Mouse (Mus musculus) limb, embryonic 15.5 days (tissue): ENCODE results near the gene Ncor2. TPM values are rescaled to one million over a fixed set of nuclear protein-coding genes. Genes with fewer than 3 reads are reported as not detected.

Experiments
- ATAC-seq: fragments of 200-750 bp; cut with Nextera tagmentation; 2 replicates; pipeline ENCODE4 v1.8.0; 2017; ENCODE audit warnings: low read depth, moderate TSS enrichment; ENCODE audit not compliant: insufficient number of reproducible peaks, low FRiP score, low TSS enrichment
- H3K27ac ChIP-seq: fragments of 300-500 bp; sonication (generic); 2 replicates; pipeline ENCODE4 v1.5.1; 2015; ENCODE audit warnings: moderate library complexity, mild to moderate bottlenecking, inconsistent platforms
- H3K27me3 ChIP-seq: fragments of 300-500 bp; sonication (generic); 2 replicates; pipeline ENCODE4 v1.6.1; 2015; ENCODE audit warnings: inconsistent platforms
- H3K36me3 ChIP-seq: fragments of 300-500 bp; sonication (generic); 2 replicates; pipeline ENCODE4 v1.6.1; 2015; ENCODE audit warnings: inconsistent platforms
- H3K4me1 ChIP-seq: fragments of 300-500 bp; sonication (generic); 2 replicates; pipeline ENCODE4 v1.6.1; 2015; ENCODE audit warnings: inconsistent platforms
- H3K4me2 ChIP-seq: fragments of 300-500 bp; sonication (generic); 2 replicates; pipeline ENCODE4 v1.6.1; 2015; ENCODE audit warnings: mild to moderate bottlenecking, inconsistent platforms
- H3K4me3 ChIP-seq: fragments of 300-500 bp; sonication (generic); 2 replicates; pipeline ENCODE4 v1.5.1; 2015; ENCODE audit warnings: mild to moderate bottlenecking, inconsistent platforms
- H3K9ac ChIP-seq: fragments of 300-500 bp; sonication (generic); 2 replicates; pipeline ENCODE4 v1.6.1; 2015; ENCODE audit warnings: inconsistent platforms
- H3K9me3 ChIP-seq: fragments of 300-500 bp; sonication (generic); 2 replicates; pipeline ENCODE4 v1.6.1; 2016; ENCODE audit warnings: inconsistent platforms
- WGBS: fragments of 180-500 bp; shearing (Covaris S2); methylation state at CpG from one replicate; pipeline ENCODE4 v1.1.7; 2015; 5-methylcytosine and 5-hydroxymethylcytosine counted together
- polyA plus RNA-seq: library from polyadenylated mRNA; unstranded; fragments of >200 nt; fragmentation: Nextera tagmentation; extraction: Ambion mirVana; gene quantifications from 2 replicates; pipeline ENCODE4 v1.2.1, GENCODE M21; 2015

Gene Ncor2
- polyA plus RNA-seq, 1 experiment from 2014 or later = 32.7 TPM

GRCm38 (mm10) chr5:125153201-125153816, 25.7 kb downstream of the Ncor2 start:
- Histone ChIP-seq H3K27me3 (no peaks in the 10 kb centered on the region), H3K36me3 (0 out of 2 replicates have a peak, but pooled peaks cover 3% of the 10 kb centered on the region), H3K9me3 (no peaks in the 10 kb centered on the region), H3K4me1 (peaks cover 98% of the 10 kb centered on the region), H3K9ac (no peak overlapping the region), H3K4me2 (no peak overlapping the region), H3K4me3 (no peak overlapping the region), H3K27ac (no peak overlapping the region)
- ATAC-seq = no peak
- WGBS = 86% methylated on average over 11 of the region's 11 CpGs

DNA sequence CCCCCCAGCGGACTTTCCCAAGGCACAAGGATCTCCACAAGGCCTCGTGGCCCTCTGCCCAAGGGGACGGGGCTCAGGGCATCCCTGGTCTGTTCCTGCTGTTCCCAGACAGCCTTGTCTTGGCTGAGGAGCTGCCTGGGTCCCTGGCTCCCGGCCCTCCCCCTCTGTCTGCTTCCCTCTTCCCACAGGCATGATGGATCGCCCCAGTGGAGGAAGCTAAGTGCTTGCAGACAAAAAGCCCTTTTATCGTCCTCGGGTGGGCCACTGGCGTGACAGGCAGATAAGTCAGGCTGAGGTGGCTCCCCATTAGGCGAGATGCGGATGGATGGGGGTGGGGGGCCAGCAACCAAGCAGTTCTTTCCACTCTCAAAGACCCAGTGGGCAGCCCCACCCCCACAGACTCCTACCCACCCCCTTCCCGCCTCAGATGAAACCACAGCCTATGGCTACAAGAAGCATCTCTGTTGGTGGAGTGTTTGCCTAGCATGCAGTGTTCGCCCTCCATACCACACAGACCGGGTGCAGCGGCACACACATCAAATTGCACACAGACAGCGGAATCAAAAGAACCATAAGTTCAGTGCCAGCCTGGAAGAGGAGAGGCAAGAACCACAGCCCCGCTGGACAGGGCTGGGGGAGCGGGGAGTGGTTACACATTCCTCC, 27.0 kb downstream of the Ncor2 start:
- Histone ChIP-seq H3K27ac (peak overlapping the region; percentile 72), H3K27me3 (no peaks in the 10 kb centered on the region), H3K4me1 (peaks cover 98% of the 10 kb centered on the region), H3K36me3 (0 out of 2 replicates have a peak, but pooled peaks cover 3% of the 10 kb centered on the region), H3K9me3 (no peaks in the 10 kb centered on the region), H3K4me2 (peak overlapping the region; percentile 10; the same call in 1 of the 2 replicates), H3K4me3 (no peak overlapping the region), H3K9ac (no peak overlapping the region)
- 0 out of 2 replicates have a peak, but pooled peaks have one; percentile 15 for ATAC-seq
- 12% methylated on average over 17 of the region's 17 CpGs for WGBS

DNA sequence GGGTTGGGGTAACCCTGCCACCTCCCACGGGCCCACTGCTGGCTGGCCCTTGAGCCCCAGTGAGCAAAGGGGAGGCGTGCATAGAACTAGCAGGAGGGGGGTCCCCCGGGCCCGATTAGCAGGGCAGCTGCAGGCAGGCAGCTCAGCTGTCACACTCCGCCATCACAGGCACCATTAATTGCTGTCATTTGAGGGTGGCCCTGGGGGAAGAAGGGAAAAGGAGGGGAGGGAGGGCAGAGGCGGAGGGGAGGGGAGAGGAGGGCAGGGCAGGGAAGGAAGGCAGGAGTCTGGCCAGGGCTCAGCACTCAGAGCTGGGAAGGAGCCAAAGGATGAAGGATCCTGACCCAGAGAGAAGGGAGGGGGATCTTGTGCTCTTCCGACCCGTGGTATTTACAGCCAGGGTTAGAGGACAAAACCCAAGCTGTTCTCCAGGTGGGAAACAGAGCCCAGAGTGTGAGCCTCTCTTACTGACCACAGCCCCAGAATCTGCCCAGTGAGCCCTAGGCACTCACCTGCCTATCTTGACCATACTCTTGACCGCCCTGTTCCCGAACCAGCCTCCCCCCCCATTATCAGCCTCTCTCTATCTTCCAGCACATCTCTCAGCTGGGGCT, 28.0 kb downstream of the Ncor2 start:
- Histone ChIP-seq H3K4me1 (peaks cover 97% of the 10 kb centered on the region), H3K9ac (peak overlapping the region; percentile 2; the same call in 1 of the 2 replicates), H3K27me3 (no peaks in the 10 kb centered on the region), H3K4me2 (peak overlapping the region; percentile 10; the same call in 1 of the 2 replicates), H3K9me3 (no peaks in the 10 kb centered on the region), H3K4me3 (no peak overlapping the region), H3K36me3 (0 out of 2 replicates have a peak, but pooled peaks cover 3% of the 10 kb centered on the region), H3K27ac (peak overlapping the region; percentile 72)
- WGBS = 20% methylated on average over 10 of the region's 10 CpGs
- ATAC-seq = no peak

DNA sequence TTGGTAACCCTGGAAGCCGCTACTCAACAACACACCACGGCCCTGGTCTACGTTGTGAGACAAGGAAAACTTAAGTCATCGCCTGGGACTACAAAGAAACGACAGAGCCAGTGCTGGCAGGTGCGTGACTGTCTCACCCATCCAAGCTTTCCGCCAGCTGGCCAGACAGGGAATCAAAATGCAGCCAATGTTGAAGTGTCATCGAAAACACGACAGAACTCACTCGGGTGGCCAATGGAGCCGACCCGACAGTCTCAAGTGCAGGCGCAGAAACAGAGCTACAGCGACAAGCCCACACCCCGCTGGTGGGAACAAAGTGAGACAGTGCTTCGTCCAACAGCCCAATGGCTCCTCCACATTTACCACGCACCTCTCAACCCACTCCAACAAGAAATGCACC, 29.9 kb downstream of the Ncor2 start:
- Histone ChIP-seq H3K4me3 (no peak overlapping the region), H3K9ac (no peak overlapping the region)
- 62% methylated on average over 17 of the region's 17 CpGs for WGBS

DNA sequence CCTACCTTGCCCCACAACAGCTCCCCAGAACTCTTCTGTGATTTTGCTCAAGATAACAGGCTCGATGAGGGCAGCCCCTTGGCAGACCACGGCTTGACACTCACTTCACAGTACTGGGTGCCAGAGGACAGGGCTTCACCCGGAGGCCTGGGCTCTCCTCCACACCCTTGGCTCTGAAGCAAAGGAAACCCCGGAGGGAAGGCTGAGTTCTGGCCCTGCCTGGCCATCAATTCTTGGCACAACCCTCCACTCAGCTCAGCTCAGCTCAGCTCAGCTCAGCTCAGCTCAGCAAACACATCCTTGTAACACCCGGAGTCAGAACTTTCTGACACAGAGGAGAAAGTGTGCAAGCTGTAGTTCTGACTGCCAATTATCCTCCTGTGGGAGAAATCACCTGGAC, 30.3 kb downstream of the Ncor2 start:
- Histone ChIP-seq H3K4me3 (no peak overlapping the region), H3K36me3 (no peaks in the 10 kb centered on the region), H3K9me3 (no peaks in the 10 kb centered on the region), H3K27me3 (no peaks in the 10 kb centered on the region), H3K27ac (peak overlapping the region; percentile 83), H3K4me1 (peaks cover 86% of the 10 kb centered on the region), H3K4me2 (no peak overlapping the region; the same call in 1 of the 2 replicates), H3K9ac (no peak overlapping the region)
- peak; percentile 48; the same call in 1 of the 2 replicates for ATAC-seq
- 13% methylated on average over 5 of the region's 5 CpGs for WGBS

More for the DNA sequence above, 29.9 kb downstream of the Ncor2 start:
- Histone ChIP-seq H3K27ac (peak overlapping the region; percentile 83), H3K9me3 (no peaks in the 10 kb centered on the region), H3K27me3 (no peaks in the 10 kb centered on the region), H3K4me1 (peaks cover 86% of the 10 kb centered on the region), H3K36me3 (no peaks in the 10 kb centered on the region), H3K4me2 (0 out of 2 replicates have a peak overlapping the region, but pooled peaks have one; percentile 2)
- ATAC-seq = no peak

- H3K9me3 ChIP-seq = no peaks in the 10 kb centered on the region
- no peaks in the 10 kb centered on the region for H3K27me3 ChIP-seq
- no peaks in the 10 kb centered on the region for H3K36me3 ChIP-seq
- no peak overlapping the region for H3K9ac ChIP-seq
- ATAC-seq = no peak
- H3K4me2 ChIP-seq = no peak overlapping the region
- H3K4me1 ChIP-seq = peaks cover 87% of the 10 kb centered on the region
- H3K27ac ChIP-seq = peak overlapping the region; percentile 83
- H3K4me3 ChIP-seq = no peak overlapping the region
- WGBS = 37% methylated on average over 10 of the region's 10 CpGs
Measured at GRCm38 (mm10) chr5:125148173-125148572, 30.8 kb downstream of the Ncor2 start.

GRCm38 (mm10) chr5:125147124-125147523, 31.9 kb downstream of the Ncor2 start:
- Histone ChIP-seq H3K27ac (peak overlapping the region; percentile 83; the same call in 1 of the 2 replicates), H3K4me2 (no peak overlapping the region), H3K36me3 (no peaks in the 10 kb centered on the region), H3K9me3 (no peaks in the 10 kb centered on the region), H3K4me1 (peaks cover 88% of the 10 kb centered on the region), H3K9ac (no peak overlapping the region), H3K4me3 (no peak overlapping the region), H3K27me3 (no peaks in the 10 kb centered on the region)
- ATAC-seq = no peak
- WGBS = 65% methylated on average over 5 of the region's 5 CpGs

- Histone ChIP-seq H3K4me3 (no peak overlapping the region), H3K4me2 (no peak overlapping the region), H3K36me3 (no peaks in the 10 kb centered on the region), H3K4me1 (peaks cover 87% of the 10 kb centered on the region), H3K9me3 (no peaks in the 10 kb centered on the region), H3K9ac (no peak overlapping the region), H3K27me3 (no peaks in the 10 kb centered on the region), H3K27ac (peak overlapping the region; percentile 98)
- 66% methylated on average over 12 of the region's 12 CpGs for WGBS
- ATAC-seq = no peak
Measured at GRCm38 (mm10) chr5:125143114-125143872, 35.7 kb downstream of the Ncor2 start.

GRCm38 (mm10) chr5:125141916-125142315, 37.1 kb downstream of the Ncor2 start:
- peak overlapping the region; percentile 66 for H3K4me2 ChIP-seq
- H3K4me3 ChIP-seq = peak overlapping the region; percentile 39; the same call in 1 of the 2 replicates
- no peaks in the 10 kb centered on the region for H3K9me3 ChIP-seq
- no peaks in the 10 kb centered on the region for H3K27me3 ChIP-seq
- peaks cover 87% of the 10 kb centered on the region for H3K4me1 ChIP-seq
- H3K27ac ChIP-seq = peak overlapping the region; percentile 98
- ATAC-seq = no peak
- no peaks in the 10 kb centered on the region for H3K36me3 ChIP-seq
- no peak overlapping the region for H3K9ac ChIP-seq
- WGBS = 32% methylated on average over 5 of the region's 5 CpGs

DNA sequence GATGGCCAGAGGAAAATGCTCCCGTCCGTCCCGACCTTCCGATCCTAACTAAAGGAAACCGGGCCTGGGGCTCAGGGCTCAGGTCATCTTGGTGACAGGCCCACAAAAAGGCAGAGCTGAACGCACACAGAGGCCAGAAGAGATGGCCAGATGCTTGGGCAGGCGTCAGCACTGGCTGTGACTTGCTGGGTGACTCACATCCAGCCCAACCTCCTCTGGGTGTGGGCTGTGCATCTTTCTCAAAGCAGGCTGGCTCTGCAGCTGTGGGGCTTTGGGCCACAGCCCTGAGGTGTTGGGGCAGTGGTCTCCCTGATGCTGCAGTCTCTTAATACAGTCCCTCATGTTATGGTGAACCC, 37.5 kb downstream of the Ncor2 start:
- Histone ChIP-seq H3K27me3 (no peaks in the 10 kb centered on the region), H3K27ac (peak overlapping the region; percentile 98), H3K9ac (no peak overlapping the region), H3K4me1 (peaks cover 88% of the 10 kb centered on the region), H3K4me2 (peak overlapping the region; percentile 66), H3K9me3 (no peaks in the 10 kb centered on the region), H3K4me3 (peak overlapping the region; percentile 39), H3K36me3 (no peaks in the 10 kb centered on the region)
- WGBS = 3% methylated on average over 7 of the region's 7 CpGs
- peak; percentile 74 for ATAC-seq

DNA sequence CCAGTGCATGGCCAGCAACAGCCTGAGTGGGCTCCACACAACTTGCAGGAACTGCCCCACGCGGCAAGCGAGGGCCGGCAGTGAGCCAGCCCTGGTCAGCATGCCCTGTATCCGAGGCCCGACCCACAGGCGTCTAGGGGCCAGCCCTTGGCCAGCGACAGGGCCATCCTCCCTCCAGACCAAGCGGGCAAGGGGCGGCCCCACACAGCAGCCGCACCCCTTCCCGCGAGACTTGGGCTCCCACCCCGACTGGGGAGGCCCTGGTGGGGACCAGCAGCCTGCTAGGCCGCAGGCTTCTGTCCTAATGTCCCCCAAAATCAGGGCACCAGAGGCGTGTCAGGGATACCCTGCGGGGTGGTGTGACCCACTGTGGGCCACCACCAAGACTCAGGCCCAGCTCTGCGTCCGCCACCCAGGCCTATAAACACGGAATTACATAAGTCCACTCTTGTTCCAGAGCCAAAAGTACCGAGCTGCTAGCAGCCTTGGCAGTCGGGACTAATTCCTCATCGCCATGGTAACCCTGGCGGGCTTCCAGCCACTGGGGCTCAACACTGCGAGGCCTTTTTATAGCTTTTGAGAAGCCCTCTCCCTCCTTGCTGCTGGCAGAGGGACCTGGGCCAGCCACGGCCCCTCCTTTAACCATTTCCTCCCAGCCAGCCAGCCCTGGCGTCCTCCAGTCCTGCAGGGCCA, 38.0 kb downstream of the Ncor2 start:
- H3K4me1 ChIP-seq = peaks cover 88% of the 10 kb centered on the region
- WGBS = 5% methylated on average over 27 of the region's 27 CpGs
- no peaks in the 10 kb centered on the region for H3K9me3 ChIP-seq
- H3K27me3 ChIP-seq = no peaks in the 10 kb centered on the region
- H3K4me2 ChIP-seq = peak overlapping the region; percentile 66
- peak overlapping the region; percentile 41 for H3K9ac ChIP-seq
- no peaks in the 10 kb centered on the region for H3K36me3 ChIP-seq
- H3K27ac ChIP-seq = peak overlapping the region; percentile 98
- peak overlapping the region; percentile 39 for H3K4me3 ChIP-seq
- ATAC-seq = peak; percentile 86
